Mouse (Mus musculus) embryonic facial prominence, embryonic 12.5 days (tissue): Measurements from ENCODE around the gene Zmiz1. TPM values are rescaled to one million over a fixed set of nuclear protein-coding genes. Genes with fewer than 3 reads are reported as not detected.

Experiments
- ATAC-seq: fragments of 200-750 bp; cut with Nextera tagmentation; 2 replicates; pipeline ENCODE4 v1.8.0; 2017; ENCODE audit not compliant: insufficient number of reproducible peaks, insufficient read depth, low FRiP score, low TSS enrichment
- H3K27ac ChIP-seq: fragments of 300-500 bp; sonication (generic); 2 replicates; pipeline ENCODE4 v1.5.1; 2016; ENCODE audit warnings: mild to moderate bottlenecking
- H3K27me3 ChIP-seq: fragments of 300-500 bp; sonication (generic); 2 replicates; pipeline ENCODE4 v1.6.1; 2016; ENCODE audit warnings: mild to moderate bottlenecking, moderate library complexity
- H3K36me3 ChIP-seq: fragments of 300-500 bp; sonication (generic); 2 replicates; pipeline ENCODE4 v1.6.1; 2016; ENCODE audit warnings: mild to moderate bottlenecking
- H3K4me1 ChIP-seq: fragments of 300-500 bp; sonication (generic); 2 replicates; pipeline ENCODE4 v1.6.1; 2016
- H3K4me2 ChIP-seq: fragments of 300-500 bp; sonication (generic); replicated peaks from 2 replicates; pipeline ENCODE4 v1.6.1; 2016; ENCODE audit warnings: mild to moderate bottlenecking, moderate library complexity
- H3K4me3 ChIP-seq: fragments of 300-500 bp; sonication (generic); 2 replicates; pipeline ENCODE4 v1.5.1; 2016; ENCODE audit warnings: mild to moderate bottlenecking
- H3K9ac ChIP-seq: fragments of 300-500 bp; sonication (generic); 2 replicates; pipeline ENCODE4 v1.6.1; 2016; ENCODE audit warnings: mild to moderate bottlenecking, moderate library complexity
- H3K9me3 ChIP-seq: fragments of 300-500 bp; sonication (generic); 2 replicates; pipeline ENCODE4 v1.6.1; 2016; ENCODE audit warnings: mild to moderate bottlenecking, moderate library complexity
- WGBS: fragments of 180-500 bp; shearing (Covaris S2); methylation state at CpG from one replicate; pipeline ENCODE4 v1.1.7; 2016; 5-methylcytosine and 5-hydroxymethylcytosine counted together
- polyA plus RNA-seq: library from polyadenylated mRNA; unstranded; fragments of >200 nt; fragmentation: Nextera tagmentation; extraction: Ambion mirVana; gene quantifications from 2 replicates; pipeline ENCODE4 v1.2.1, GENCODE M21; 2016

The Zmiz1 gene
- polyA plus RNA-seq, 1 experiment from 2014 or later: 43.8 TPM

DNA sequence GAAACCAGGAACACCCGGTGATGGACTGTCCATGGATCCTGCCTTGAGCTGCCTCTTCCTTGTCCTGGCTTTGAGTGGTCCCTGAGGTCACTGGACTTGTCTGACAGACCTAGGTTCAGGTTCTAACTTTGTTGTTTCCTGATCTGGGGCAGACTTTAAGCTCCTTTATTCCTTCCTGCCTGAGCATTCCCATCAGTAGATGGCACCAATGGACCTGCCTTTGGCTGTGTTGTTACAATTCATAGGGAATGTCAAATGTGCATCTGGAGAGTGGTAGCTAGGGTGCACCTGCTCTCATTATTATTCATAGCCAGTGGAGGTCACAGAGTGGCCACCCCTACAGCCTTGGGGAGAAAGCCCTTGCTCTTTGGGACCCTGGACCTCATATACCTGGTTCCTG is 99.5 kb downstream of the Zmiz1 start:
- WGBS: 78% methylated on average over 1 of the region's 1 CpGs
- Histone ChIP-seq H3K36me3 (peaks cover 4% of the 10 kb centered on the region; the same call in 1 of the 2 replicates), H3K4me3 (no peak overlapping the region), H3K4me2 (no peak overlapping the region), H3K9ac (no peak overlapping the region), H3K4me1 (peaks cover 56% of the 10 kb centered on the region), H3K9me3 (no peaks in the 10 kb centered on the region), H3K27me3 (no peaks in the 10 kb centered on the region), H3K27ac (no peak overlapping the region)
- ATAC-seq: no peak

GRCm38 (mm10) chr14:25559907-25560306 is 100.9 kb downstream of the Zmiz1 start:
- Histone ChIP-seq H3K27me3 (no peaks in the 10 kb centered on the region), H3K36me3 (peaks cover 4% of the 10 kb centered on the region; the same call in 1 of the 2 replicates), H3K4me1 (peaks cover 57% of the 10 kb centered on the region), H3K9ac (no peak overlapping the region), H3K9me3 (no peaks in the 10 kb centered on the region), H3K27ac (no peak overlapping the region), H3K4me2 (no peak overlapping the region), H3K4me3 (no peak overlapping the region)
- WGBS: 67% methylated on average over 5 of the region's 5 CpGs
- no peak for ATAC-seq

DNA sequence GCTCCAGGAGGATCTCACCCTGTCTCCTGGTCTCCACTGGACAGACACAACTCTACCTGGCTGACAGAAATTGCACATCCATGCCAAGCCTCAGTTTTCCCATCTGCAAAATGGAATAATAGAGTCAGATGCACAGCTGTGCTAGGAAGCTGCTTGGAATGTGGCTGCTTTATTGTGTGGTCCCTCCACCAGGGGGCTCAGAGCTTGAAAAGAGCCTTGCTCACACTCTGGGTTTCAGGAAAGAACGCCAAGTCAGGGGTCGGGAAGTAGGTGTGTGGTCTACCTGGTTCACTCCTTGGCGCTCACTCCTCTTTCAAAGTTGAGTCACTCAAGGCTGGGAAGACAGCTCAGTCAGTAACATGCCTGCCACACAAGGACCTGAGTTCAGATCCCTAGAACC is 101.9 kb downstream of the Zmiz1 start:
- ATAC-seq: no peak
- H3K9me3 ChIP-seq: no peaks in the 10 kb centered on the region
- H3K27ac ChIP-seq: no peak overlapping the region
- WGBS: 86% methylated on average over 3 of the region's 3 CpGs
- H3K36me3 ChIP-seq: peaks cover 4% of the 10 kb centered on the region; the same call in 1 of the 2 replicates
- H3K27me3 ChIP-seq: no peaks in the 10 kb centered on the region
- H3K4me2 ChIP-seq: no peak overlapping the region
- no peak overlapping the region for H3K9ac ChIP-seq
- no peak overlapping the region for H3K4me3 ChIP-seq
- H3K4me1 ChIP-seq: peaks cover 56% of the 10 kb centered on the region

DNA sequence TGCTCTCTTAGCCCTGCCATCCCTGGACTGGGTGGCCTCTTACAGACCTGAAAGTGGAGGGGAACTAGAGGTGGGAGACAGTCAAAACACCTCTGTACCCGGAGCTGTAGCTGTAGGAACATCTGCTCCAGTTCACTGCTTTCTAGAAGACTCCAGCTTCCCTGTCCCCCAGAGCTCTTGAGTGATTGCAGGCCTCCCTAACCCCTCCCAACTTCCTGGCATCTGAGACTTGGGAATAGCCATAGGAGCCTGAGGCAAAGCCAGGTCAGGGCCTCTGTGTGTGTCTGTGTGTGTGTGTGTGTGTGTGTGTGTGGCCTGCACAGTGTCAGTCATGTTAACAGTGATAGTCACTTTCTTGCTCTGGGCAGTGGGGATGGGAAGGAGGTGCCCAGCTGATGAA is 102.7 kb downstream of the Zmiz1 start:
- H3K9me3 ChIP-seq: no peaks in the 10 kb centered on the region
- H3K4me1 ChIP-seq: peaks cover 51% of the 10 kb centered on the region
- H3K36me3 ChIP-seq: peaks cover 4% of the 10 kb centered on the region; the same call in 1 of the 2 replicates
- 20% methylated on average over 1 of the region's 1 CpGs for WGBS
- H3K4me2 ChIP-seq: no peak overlapping the region
- no peaks in the 10 kb centered on the region for H3K27me3 ChIP-seq
- no peak overlapping the region for H3K4me3 ChIP-seq
- H3K27ac ChIP-seq: no peak overlapping the region
- H3K9ac ChIP-seq: no peak overlapping the region
- ATAC-seq: no peak

GRCm38 (mm10) chr14:25562447-25562846 is 103.5 kb downstream of the Zmiz1 start:
- no peak for ATAC-seq
- 85% methylated on average over 4 of the region's 4 CpGs for WGBS
- Histone ChIP-seq H3K4me3 (no peak overlapping the region), H3K9ac (no peak overlapping the region), H3K9me3 (no peaks in the 10 kb centered on the region), H3K4me1 (peaks cover 44% of the 10 kb centered on the region), H3K36me3 (peaks cover 4% of the 10 kb centered on the region; the same call in 1 of the 2 replicates), H3K27ac (no peak overlapping the region), H3K27me3 (no peaks in the 10 kb centered on the region), H3K4me2 (no peak overlapping the region)

- no peak overlapping the region for H3K27ac ChIP-seq
- H3K36me3 ChIP-seq: peaks cover 4% of the 10 kb centered on the region; the same call in 1 of the 2 replicates
- 75% methylated on average over 7 of the region's 7 CpGs for WGBS
- H3K4me1 ChIP-seq: peaks cover 42% of the 10 kb centered on the region
- H3K9ac ChIP-seq: no peak overlapping the region
- H3K27me3 ChIP-seq: no peaks in the 10 kb centered on the region
- no peak overlapping the region for H3K4me2 ChIP-seq
- H3K9me3 ChIP-seq: no peaks in the 10 kb centered on the region
- no peak for ATAC-seq
- no peak overlapping the region for H3K4me3 ChIP-seq
Observed at GRCm38 (mm10) chr14:25562909-25563308, 103.9 kb downstream of the Zmiz1 start.

DNA sequence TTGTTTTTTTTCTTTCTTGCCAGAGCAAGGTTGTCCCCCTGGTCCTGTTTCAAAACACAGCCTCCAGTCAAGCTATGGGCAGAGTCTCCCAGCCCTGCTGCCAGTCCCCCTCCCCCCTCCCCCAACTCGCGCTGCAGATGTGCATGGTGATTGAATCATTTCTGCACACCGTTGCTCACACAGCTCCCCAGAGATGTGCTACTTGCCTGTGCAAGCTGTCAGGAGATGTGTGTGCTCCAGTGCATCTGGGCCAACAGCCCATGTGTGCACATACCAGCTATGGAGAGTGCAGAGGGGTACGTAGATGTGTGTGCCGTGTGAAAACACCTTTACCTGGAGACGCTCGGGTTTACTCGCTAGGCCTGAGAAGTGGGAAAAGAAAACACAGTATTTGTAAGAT is 105.6 kb downstream of the Zmiz1 start:
- H3K4me3 ChIP-seq: no peak overlapping the region
- no peak overlapping the region for H3K9ac ChIP-seq
- H3K27me3 ChIP-seq: no peaks in the 10 kb centered on the region
- no peaks in the 10 kb centered on the region for H3K9me3 ChIP-seq
- 56% methylated on average over 8 of the region's 8 CpGs for WGBS
- H3K36me3 ChIP-seq: peaks cover 4% of the 10 kb centered on the region; the same call in 1 of the 2 replicates
- ATAC-seq: no peak
- H3K27ac ChIP-seq: peak overlapping the region; percentile 74
- H3K4me2 ChIP-seq: no peak overlapping the region
- peaks cover 42% of the 10 kb centered on the region for H3K4me1 ChIP-seq

DNA sequence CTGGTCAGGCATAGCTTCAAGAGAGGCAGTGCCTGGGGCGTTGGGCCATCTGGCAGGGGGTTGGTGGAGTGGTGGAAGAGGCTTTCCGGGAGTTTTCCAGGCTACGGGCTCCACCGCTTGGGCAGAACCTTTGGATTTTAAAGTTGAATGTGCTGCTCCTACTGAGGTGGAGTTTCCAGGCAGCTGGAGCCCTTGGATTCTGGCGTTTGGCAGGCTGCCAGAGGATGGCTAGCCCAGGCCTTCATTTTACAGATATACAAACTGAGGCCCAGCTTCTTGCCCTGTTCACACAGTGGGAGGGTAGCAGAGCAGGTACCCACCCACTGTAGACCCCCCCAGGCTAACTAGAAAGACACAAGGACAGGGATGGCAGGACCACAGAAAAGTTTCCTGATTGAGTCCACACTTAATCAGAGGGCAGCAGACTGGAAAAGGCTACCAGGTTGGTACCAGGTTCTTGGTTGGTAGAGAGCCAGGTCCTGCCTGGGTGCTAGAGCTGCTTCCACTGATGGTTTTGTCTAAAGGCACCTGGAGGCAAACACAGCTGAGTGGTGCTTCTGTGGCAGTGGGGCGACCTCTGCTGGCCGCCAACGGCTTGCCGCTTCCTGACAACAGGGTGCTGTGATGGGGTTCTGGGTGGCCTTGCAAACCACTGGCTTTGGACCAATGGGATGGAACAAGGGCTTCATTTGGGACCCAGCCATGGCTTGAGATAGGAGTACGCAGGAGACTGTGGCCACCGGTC is 106.5 kb downstream of the Zmiz1 start:
- Histone ChIP-seq H3K9ac (no peak overlapping the region), H3K27ac (peak overlapping the region; percentile 74), H3K4me3 (no peak overlapping the region), H3K27me3 (no peaks in the 10 kb centered on the region), H3K4me2 (no peak overlapping the region), H3K4me1 (peaks cover 42% of the 10 kb centered on the region), H3K9me3 (no peaks in the 10 kb centered on the region), H3K36me3 (0 out of 2 replicates have a peak, but pooled peaks cover 4% of the 10 kb centered on the region)
- 29% methylated on average over 11 of the region's 11 CpGs for WGBS
- ATAC-seq: 0 out of 2 replicates have a peak, but pooled peaks have one; percentile 42

- H3K4me2 ChIP-seq: no peak overlapping the region
- no peak for ATAC-seq
- no peak overlapping the region for H3K27ac ChIP-seq
- H3K9ac ChIP-seq: no peak overlapping the region
- 65% methylated on average over 3 of the region's 3 CpGs for WGBS
- H3K4me1 ChIP-seq: peaks cover 29% of the 10 kb centered on the region
- no peaks in the 10 kb centered on the region for H3K9me3 ChIP-seq
- H3K4me3 ChIP-seq: no peak overlapping the region
- peaks cover 11% of the 10 kb centered on the region for H3K36me3 ChIP-seq
- no peaks in the 10 kb centered on the region for H3K27me3 ChIP-seq
Observed at GRCm38 (mm10) chr14:25567245-25567644, 108.3 kb downstream of the Zmiz1 start.

DNA sequence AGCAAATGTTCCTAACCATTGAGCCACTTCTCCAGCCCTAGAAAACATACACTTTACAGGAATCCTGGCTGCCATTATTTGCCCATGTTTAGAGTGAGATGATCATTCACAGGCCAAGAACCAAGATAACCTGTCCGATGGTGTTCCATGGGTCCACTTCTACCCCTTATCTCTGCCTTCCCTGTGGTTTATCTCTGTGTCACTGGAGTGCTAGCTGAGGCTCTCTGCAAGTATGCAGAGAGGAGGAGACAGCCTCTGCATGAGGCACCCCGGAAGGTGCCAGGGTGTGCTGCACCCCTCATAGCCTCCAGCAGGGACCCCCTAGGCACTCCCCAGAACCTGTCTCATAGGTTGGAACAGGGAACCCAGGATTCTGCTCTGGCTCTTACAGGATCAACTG is 108.9 kb downstream of the Zmiz1 start:
- Histone ChIP-seq H3K27me3 (no peaks in the 10 kb centered on the region), H3K27ac (no peak overlapping the region), H3K36me3 (peaks cover 16% of the 10 kb centered on the region), H3K4me1 (peaks cover 28% of the 10 kb centered on the region), H3K4me2 (no peak overlapping the region), H3K9me3 (no peaks in the 10 kb centered on the region), H3K4me3 (no peak overlapping the region), H3K9ac (no peak overlapping the region)
- ATAC-seq: no peak
- WGBS: 100% methylated on average over 2 of the region's 2 CpGs

DNA sequence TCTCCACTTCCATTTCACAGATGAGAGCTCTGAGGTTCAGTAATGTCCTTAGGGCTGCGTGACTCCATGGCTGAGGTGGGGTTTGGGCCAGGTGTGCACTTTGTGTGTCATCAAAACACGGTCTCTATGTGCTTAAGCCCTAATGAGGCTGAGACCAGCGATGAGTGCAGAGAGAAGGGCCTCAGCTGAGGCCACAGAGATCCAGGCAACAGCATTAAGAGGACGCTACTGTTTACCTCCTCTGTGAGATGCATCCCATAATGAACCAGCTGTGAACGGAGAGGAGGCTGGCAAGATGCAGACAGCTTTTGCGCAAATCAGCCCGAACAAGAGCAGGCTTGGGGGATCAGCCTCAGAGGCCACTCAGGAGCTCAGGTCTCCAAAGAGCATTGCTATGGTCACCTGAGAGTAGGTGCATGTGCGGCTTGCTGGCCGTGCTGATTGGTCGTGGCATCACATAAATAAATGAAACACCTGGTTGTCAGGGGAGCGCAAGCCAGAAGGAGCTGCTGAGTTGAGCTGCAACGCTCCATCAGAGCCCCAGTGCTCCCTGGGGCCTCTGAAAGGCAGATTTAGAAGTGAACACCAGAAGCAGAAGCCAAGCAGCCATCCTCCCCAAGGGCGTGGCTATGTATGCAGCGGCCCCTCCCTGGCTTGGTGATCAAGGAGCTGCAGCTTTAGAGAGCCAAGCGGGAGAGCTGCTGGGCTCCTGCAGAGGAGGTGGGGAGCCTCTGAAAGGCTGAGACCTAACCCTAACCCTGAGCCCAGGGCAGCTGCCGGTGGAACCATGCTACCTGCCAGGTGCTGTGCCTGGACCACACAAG is 115.3 kb downstream of the Zmiz1 start:
- peaks cover 65% of the 10 kb centered on the region for H3K36me3 ChIP-seq
- peaks cover 16% of the 10 kb centered on the region; the same call in 1 of the 2 replicates for H3K4me1 ChIP-seq
- no peak overlapping the region for H3K4me3 ChIP-seq
- ATAC-seq: no peak
- 50% methylated on average over 16 of the region's 16 CpGs for WGBS
- peak overlapping the region; percentile 27; the same call in 1 of the 2 replicates for H3K27ac ChIP-seq
- no peak overlapping the region for H3K9ac ChIP-seq
- no peak overlapping the region for H3K4me2 ChIP-seq
- no peaks in the 10 kb centered on the region for H3K9me3 ChIP-seq
- no peaks in the 10 kb centered on the region for H3K27me3 ChIP-seq

- Histone ChIP-seq H3K4me3 (no peak overlapping the region), H3K9ac (no peak overlapping the region), H3K27me3 (no peaks in the 10 kb centered on the region), H3K27ac (no peak overlapping the region), H3K36me3 (peaks cover 86% of the 10 kb centered on the region), H3K4me1 (peaks cover 21% of the 10 kb centered on the region; the same call in 1 of the 2 replicates), H3K4me2 (no peak overlapping the region), H3K9me3 (no peaks in the 10 kb centered on the region)
- ATAC-seq: no peak
- WGBS: 82% methylated on average over 3 of the region's 3 CpGs
Observed at GRCm38 (mm10) chr14:25576642-25577041, 117.7 kb downstream of the Zmiz1 start.
